Mouse (Mus musculus) gastrocnemius, adult 2 months (tissue): ENCODE measurements around the gene Grm3. TPM values are rescaled to one million over a fixed set of nuclear protein-coding genes. Genes with fewer than 3 reads are reported as not detected.
A peak's percentile ranks its signal among the peaks of the same experiment; 100 is the strongest.

Experiments used
- DNase-seq: peaks from one replicate; pipeline ENCODE4 v3.0.0; 2022
- H3K27ac ChIP-seq: fragments of 200-600 bp; 2 replicates; pipeline ENCODE4 v1.8.1; 2022; ENCODE audit warnings: mild to moderate bottlenecking
- H3K4me3 ChIP-seq: fragments of 200-600 bp; 2 replicates; pipeline ENCODE4 v1.8.1; 2022; ENCODE audit warnings: mild to moderate bottlenecking, moderate library complexity
- CTCF ChIP-seq: fragments of 200-600 bp; IDR thresholded peaks from 2 replicates; pipeline ENCODE4 v1.8.1; 2022; ENCODE audit warnings: antibody characterized with exemption, mild to moderate bottlenecking, moderate library complexity
- intact Hi-C: fragments of 180-260 bp; cut with DNase I; formaldehyde crosslinking; loops from one replicate; pipeline ENCODE4 v1.15.1; 2025
- long read RNA-seq, 2 experiments: library from polyadenylated mRNA; stranded (forward); transcript quantifications; one replicate each; pipeline ENCODE4 v2.0.0; 2021
- total RNA-seq, 2 experiments: library from RNA; stranded (reverse); gene quantifications; 2 replicates each; pipeline ENCODE4 v1.2.3; 2021

Gene Grm3
- total RNA-seq: not detected
- long read RNA-seq, experiment 1: 0 reads
- long read RNA-seq, experiment 2: 0 reads

GRCm38 (mm10) chr5:9724956-9725600, at the start of gene Grm3:
Grm3 (minus strand) TSS chr5:9725170.
- intact Hi-C loops: no loop called here
- peak within 1 kb of the TSS; percentile 43 for H3K4me3 ChIP-seq
- no peak for TF ChIP-seq CTCF
- no peak within 1 kb of the TSS for H3K27ac ChIP-seq
- DNase-seq: no peak

- no peak for DNase-seq
- intact Hi-C loops: no loop called here
Observed at GRCm38 (mm10) chr5:9755751-9756150, 30.8 kb upstream of the Grm3 start.

GRCm38 (mm10) chr5:9748184-9748583, 23.2 kb upstream of the Grm3 start:
- no peak for TF ChIP-seq CTCF
- intact Hi-C loops: no loop called here
- no peak overlapping the region for H3K4me3 ChIP-seq
- H3K27ac ChIP-seq: no peak overlapping the region
- no peak for DNase-seq

More at GRCm38 (mm10) chr5:9755751-9756150, 30.8 kb upstream of the Grm3 start:
- Histone ChIP-seq H3K27ac (no peak overlapping the region), H3K4me3 (no peak overlapping the region)
- no peak for TF ChIP-seq CTCF

- intact Hi-C loops: no loop called here
- H3K27ac ChIP-seq: no peak overlapping the region
- no peak overlapping the region for H3K4me3 ChIP-seq
- DNase-seq: no peak
- no peak for TF ChIP-seq CTCF
Observed at GRCm38 (mm10) chr5:9744120-9744519, 19.1 kb upstream of the Grm3 start.

GRCm38 (mm10) chr5:9725601-9726268, 765 bp upstream of the Grm3 start:
- no peak overlapping the region for H3K27ac ChIP-seq
- intact Hi-C loops: no loop called here
- peak overlapping the region; percentile 43 for H3K4me3 ChIP-seq
- DNase-seq: no peak
- no peak for TF ChIP-seq CTCF

- intact Hi-C loops: no loop called here
- Histone ChIP-seq H3K27ac (no peak overlapping the region), H3K4me3 (peak overlapping the region; percentile 14; the same call in 1 of the 2 replicates)
- no peak for DNase-seq
- no peak for TF ChIP-seq CTCF
Observed at GRCm38 (mm10) chr5:9724287-9724955, 549 bp downstream of the Grm3 start.

- DNase-seq: no peak
- TF ChIP-seq CTCF: no peak
- Histone ChIP-seq H3K27ac (no peak overlapping the region), H3K4me3 (no peak overlapping the region)
- intact Hi-C loops: no loop called here
Observed at GRCm38 (mm10) chr5:9721136-9721535, 3.8 kb downstream of the Grm3 start.

- Histone ChIP-seq H3K4me3 (no peak overlapping the region), H3K27ac (no peak overlapping the region)
- no peak for TF ChIP-seq CTCF
- DNase-seq: no peak
- intact Hi-C loops: no loop called here
Observed at GRCm38 (mm10) chr5:9716295-9716694, 8.7 kb downstream of the Grm3 start.

GRCm38 (mm10) chr5:9707096-9707495, 17.9 kb downstream of the Grm3 start:
- Histone ChIP-seq H3K4me3 (no peak overlapping the region), H3K27ac (no peak overlapping the region)
- no peak for TF ChIP-seq CTCF
- DNase-seq: no peak
- intact Hi-C loops: no loop called here

GRCm38 (mm10) chr5:9703385-9704009, 21.5 kb downstream of the Grm3 start:
- no peak overlapping the region for H3K27ac ChIP-seq
- intact Hi-C loops: no loop called here
- no peak overlapping the region for H3K4me3 ChIP-seq
- no peak for TF ChIP-seq CTCF
- no peak for DNase-seq

- intact Hi-C loops: no loop called here
- DNase-seq: no peak
- no peak overlapping the region for H3K27ac ChIP-seq
- TF ChIP-seq CTCF: no peak
- H3K4me3 ChIP-seq: no peak overlapping the region
Observed at GRCm38 (mm10) chr5:9702656-9703384, 22.1 kb downstream of the Grm3 start.

GRCm38 (mm10) chr5:9692333-9692732, 32.6 kb downstream of the Grm3 start:
- Histone ChIP-seq H3K27ac (no peak overlapping the region), H3K4me3 (no peak overlapping the region)
- intact Hi-C loops: no loop called here
- TF ChIP-seq CTCF: no peak
- no peak for DNase-seq
